Mouse (Mus musculus) liver (tissue): ENCODE measurements around the gene Abi3bp.
A peak's percentile ranks its signal among the peaks of the same experiment; 100 is the strongest.

Source experiments
- DNase-seq: peaks from one replicate; pipeline ENCODE4 v3.0.0-alpha.2; 2020; ENCODE audit warnings: mixed read lengths

Gene Abi3bp

DNA sequence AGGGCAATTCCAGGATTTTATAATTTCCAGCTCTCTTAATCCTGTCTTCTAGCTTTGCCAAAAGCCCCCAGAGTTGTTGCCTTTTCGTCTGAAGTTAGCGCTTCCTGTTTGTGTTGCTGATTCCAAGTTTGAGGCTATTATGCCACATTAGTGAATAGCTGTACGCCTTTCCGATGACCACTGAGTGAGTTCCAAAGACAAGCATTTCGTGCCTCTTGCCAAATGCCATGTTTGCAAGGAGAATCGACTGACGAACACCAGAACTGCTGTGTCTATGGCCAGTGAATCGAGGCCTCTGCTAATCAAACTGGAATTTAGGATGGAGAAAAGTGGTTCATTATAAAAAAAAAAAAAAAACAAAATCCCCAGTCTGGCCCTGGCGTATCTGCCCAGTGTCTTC, 40.3 kb downstream of the Abi3bp start:
- DNase-seq = no peak

DNA sequence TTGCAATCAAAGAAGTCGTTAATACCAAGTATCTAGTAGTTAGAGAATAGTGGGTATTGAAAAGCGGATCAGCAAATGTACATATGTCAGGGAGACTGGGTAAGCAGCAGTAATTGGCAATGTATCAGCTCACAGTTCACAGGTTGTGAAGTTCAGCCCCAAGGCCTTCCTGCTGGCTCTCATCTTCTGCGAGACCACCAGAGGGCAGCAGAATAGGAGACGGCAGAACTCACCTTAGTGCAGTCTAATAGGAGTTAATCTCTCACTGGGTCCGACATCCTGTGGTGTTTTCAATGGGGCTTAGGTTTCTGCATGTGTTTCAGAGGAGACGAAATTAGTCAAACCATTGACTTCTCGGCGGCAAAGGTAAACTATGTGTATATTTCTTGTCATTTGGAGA, 46.7 kb downstream of the Abi3bp start:
- peak; percentile 5 for DNase-seq

DNA sequence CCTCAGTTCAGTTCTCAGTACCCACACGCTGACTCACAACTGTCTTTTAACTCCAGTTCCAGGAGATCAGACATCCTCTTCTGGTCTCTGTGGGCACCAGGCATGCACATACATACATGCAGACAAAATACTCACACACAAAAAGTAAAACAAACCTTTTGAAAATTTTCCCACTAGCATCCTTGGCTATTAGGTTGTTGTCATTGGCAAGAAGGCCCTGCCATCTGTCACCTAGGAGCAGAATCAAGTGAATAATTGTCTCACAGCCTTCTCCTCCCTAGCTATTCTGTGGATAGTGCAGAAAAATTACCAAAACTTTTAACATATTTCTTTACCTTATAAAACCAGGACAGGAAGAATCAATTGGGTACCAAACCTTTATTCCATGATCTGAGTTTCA, 48.8 kb downstream of the Abi3bp start:
- no peak for DNase-seq

DNA sequence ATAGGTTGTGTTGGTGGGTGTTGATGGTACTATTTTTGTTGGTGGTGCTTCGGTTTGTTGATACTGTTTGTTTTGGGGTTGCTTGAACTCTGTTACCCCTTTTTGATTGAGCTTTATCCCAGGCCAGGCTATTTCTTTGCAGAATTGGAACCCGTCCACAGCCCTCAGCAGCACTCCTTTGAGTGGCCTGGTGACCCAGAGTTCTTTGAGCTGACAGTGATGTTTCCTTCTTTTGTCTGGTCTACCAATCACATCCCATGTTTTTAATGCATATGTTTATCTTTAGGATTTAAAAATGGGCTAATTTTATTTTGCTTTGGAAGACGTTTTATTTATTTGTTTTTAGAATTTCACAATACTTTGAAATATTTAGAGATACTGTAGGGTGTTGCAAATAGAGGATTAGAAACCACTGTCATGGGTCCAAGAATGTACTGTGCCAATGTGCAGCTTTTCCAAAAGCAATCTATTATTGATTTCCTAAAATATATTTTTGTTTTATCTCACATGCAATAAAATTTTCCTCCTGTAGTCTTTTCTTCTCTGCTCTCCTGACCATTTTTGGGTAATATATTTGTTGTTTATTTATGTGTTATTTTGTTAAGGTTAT, 50.5 kb downstream of the Abi3bp start:
- DNase-seq = no peak

DNA sequence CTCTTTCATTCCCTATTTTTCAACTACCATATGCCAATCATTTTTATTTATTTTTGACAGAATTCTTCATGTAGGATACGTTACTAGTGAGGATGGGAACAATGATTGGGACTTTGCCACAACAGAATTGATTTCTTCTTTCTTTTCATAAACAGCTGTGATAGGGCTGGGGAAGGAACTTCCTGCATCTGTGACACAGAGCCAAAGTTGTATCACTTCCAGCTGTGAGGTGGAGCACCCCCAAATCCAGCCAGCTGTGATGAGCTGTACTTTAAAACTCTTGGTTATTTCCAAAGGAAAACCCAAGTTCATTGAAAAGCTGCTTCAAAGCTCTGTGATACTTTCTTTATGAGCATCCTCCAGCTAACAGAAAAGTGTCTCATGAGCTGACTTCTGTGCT, 101.9 kb downstream of the Abi3bp start:
- DNase-seq = no peak

DNA sequence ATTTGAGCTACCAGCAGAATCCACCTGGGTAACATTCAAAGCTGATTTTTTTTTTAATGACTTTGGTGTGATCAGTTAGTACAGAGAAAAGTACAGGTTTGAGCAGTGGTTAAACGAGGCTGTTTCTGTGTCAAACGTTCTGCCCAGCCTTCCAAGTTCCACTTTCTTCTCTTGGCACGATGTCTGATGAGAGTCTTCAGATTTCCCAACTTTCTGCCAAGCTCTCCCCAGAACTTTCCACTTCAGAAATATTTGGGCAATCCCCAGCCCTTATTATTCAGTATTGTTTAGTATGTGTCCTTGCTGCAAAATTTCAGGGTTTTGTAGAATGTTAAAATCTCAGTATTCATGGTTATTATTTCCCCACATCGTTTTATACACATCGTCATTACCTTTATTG, 115.9 kb downstream of the Abi3bp start:
- DNase-seq = no peak

DNA sequence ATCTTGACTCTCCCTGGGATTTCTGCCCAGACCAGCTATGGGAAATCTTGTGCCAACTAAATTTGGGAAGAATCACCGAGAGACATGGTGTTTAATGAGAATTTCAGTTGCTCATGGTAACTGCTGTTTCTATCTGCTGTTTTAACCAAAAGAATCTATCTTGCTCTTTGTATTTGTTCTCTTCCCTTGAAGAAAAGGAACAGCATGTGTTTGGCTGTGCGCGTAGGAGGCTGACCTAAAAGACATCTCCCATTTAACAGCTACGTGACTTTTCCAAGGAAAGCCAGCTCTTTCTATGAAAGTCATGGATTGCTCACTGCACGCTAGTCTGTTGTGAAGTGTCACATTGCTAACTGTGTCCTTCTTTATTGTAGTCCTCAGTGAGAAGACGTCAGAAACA, 117.2 kb downstream of the Abi3bp start:
- no peak for DNase-seq

DNA sequence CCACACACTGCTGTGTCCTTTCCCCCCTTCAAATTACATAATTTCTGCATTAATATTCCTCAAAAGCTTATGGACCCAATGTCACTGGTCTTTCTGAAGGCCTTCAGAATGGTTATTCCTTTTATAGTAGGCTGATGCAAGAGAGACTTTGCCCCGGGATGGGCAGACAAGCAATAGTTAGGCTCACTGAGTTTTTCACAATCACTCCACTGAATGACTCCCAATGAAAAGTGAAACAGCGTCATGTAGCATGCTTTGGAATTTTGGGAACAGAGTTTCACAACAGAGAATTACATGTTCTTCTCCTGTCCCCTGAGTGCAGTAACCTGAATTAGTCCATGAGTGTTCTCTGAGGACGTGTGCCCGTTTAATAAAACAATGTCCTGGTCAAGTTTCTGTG, 120.7 kb downstream of the Abi3bp start:
- no peak for DNase-seq

DNA sequence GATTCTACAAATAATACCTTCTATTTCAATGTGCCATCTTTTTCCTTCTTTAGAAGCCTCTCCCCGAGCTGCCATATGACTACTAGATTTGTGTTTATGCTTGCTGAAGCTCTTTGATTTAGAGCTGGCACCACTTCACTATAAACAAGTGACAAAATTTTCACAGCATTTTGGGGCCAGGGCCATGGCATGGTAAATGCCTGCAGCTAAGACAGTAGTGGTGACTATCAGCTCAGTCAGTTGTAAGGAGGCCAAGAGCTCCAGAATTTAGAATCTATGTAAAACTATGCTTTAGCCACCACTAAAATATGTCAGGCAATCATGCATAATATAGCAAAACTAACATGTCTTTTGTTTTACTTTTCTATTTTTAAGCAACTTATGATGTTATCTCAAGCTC, 124.7 kb downstream of the Abi3bp start:
- DNase-seq = no peak

DNA sequence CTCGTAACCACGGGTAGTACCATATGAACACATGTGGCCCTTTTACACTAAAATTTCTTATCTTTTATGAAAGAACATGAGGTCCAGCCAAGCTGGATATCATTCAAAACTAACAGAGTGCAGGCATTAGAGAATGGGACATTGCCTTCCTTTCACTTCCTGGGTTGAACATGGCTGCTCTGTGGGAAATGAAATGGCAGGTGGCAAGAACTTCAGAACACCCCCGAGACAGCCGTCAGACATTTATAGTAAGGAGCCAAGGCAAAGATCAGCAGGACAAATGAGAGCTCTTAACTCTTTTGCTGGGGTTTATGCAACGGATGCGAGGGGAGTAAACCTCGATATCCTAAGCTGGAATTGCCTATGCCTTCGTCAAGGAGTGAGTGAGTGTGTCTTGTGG, 132.9 kb downstream of the Abi3bp start:
- DNase-seq = no peak

DNA sequence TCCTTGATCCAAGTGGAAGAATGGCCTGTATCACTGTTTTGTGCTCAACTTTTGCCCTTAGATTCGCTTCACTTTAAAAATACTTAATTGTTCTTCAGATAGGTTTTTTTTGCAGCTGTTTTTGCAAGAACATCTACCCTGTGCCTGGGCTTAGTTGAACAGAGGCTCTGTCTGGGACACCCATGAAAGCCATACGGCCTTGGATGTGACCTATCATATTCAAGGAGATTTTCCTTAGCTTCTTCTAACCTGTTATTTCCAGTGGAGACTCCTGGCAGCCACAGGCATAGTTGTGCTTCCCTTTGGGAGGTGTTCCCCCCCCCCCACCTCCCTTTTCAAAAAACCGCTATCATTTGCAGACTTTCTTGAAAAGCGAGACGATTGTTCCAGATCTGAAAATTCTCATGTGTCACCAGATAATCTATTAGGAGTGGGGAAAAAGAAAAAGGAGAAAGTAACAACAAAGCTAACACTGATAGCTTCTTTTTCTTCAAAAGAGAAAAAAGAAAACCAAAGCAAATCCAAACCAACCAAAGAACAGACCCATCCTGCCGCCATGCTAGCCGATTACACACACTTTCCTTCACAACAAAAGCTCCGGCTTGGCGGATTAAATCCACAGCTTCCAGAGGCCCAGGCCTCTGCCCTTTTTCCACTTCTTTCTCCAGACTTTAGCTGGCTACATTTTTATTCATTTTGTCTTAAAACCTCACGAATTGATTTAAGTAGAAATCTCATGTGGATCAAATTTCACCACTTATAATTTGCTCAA, 133.6 kb downstream of the Abi3bp start:
- DNase-seq = no peak

DNA sequence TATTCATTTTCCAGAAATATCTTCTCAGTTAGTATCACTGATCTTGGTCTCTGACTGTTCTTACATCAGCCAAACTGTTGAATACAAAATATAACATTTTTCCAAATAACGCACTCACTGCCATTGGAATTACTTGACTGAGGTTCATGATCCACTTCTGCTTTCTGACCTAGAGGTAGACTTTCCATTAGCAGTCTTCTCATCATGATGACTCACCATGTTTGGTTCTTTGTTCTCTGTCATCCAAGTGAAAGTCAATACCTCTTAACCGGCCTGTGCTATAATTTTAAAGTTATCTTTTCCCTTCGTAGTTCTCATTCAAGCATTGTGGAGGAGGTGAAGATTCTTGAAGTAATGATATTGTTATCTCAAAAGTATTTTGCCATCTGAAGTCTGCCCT, 160.9 kb downstream of the Abi3bp start:
- DNase-seq = no peak

DNA sequence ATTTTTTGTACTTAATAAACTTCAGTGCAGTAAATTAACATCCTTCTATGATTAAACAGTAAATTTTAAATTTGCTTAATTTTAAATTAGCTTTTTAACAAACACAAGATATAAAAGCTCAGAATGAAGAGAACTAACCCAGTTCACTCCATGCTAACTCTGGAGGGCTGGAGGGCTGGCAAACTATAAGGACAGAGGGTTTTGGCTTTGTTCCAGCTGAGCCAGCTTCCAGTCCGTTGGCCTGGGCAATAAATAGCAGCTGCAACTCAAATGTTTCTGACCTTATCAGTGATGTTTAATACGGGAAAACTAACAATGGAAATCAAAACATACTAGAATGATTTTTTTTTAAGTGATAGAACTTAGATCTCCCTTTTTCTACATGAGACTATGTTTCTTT, 167.6 kb downstream of the Abi3bp start:
- DNase-seq = no peak

DNA sequence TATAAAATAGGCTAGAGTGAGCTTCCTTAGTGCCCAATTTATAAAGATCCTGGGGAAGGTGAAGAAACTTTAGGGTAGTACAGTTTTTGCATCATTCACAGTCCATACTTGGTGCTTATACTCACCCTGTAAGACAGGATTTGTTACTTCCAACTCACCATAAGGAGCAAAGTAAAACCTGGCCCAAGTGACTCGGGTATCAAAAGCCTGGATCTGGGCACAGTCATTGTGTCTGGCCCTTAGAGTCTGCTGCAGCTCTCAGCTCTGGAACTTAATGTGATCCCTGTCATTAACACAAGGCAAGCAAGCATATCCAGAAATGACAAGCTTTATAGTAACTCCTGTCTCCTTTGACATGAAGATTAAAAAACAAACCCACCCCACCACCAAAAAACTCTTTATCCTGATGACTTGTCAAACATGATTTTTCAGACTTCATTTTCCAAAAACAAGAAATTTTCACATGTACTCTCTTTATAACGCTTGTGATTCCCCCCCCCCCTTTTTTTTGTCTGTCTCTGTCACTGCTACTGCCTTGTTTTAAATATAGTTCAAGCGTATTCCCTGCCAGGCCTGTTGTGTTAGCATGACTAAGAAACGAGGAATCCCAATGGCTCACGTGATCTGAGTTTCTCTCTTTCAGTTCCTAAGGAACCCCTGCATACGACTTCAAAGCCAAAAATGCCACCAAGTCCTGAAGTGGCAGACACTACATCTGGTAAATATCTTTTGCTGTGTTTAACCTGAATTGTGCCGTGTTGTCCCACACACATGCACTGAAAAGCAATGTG, 168.9 kb downstream of the Abi3bp start:
- no peak for DNase-seq

DNA sequence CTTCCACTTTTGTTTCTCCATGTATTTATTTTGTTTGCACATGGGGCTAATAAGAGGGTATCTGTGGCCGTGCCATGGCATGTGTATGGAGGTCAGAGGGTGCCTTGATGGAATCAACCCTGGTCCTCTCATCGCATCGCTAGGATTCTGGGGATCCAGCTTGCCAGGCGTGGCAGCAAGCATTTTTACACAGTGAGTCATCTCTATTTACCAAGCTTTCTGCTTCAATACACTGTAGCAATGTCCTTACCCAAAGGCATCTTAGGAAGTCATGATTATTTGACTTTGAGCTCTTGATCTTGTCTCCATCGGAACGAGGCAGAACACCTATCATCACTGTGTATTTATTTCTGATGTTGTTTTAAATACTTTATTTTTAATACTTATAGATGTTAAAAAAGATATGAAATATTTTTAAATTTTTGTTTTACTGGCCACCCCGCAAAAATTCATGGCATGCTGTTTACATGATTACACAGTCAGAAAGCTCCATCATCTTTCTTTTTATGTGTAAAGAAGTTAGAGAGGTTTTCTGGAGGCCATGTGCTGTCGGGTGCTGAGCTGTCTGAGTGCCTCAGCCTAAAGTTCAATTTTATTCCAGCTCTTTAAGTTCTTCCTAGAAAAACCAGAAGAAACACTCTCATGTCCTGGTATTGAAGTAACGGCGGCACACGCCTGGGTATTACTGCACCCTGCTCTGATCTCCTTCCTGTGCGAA, 177.7 kb downstream of the Abi3bp start:
- no peak for DNase-seq

DNA sequence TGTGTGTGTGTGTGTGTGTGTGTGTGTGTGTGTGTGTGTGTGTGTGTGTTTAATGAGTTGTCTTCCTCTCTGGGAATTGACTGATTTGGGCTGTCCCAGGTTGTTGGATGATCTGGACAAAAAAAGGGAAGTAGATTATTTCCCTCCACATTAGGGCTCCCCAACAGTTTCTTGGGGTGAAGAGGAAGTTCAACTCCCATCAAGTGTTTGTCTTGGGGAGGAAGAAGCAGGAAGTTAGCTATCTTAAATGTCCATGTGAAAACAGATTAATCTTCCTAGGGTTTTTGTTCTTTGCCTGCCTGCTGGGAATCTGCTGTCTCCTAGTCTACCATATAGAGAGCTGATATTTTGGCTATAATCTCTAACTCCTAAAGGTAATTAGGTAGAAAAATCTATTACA, 181.2 kb downstream of the Abi3bp start:
- no peak for DNase-seq

DNA sequence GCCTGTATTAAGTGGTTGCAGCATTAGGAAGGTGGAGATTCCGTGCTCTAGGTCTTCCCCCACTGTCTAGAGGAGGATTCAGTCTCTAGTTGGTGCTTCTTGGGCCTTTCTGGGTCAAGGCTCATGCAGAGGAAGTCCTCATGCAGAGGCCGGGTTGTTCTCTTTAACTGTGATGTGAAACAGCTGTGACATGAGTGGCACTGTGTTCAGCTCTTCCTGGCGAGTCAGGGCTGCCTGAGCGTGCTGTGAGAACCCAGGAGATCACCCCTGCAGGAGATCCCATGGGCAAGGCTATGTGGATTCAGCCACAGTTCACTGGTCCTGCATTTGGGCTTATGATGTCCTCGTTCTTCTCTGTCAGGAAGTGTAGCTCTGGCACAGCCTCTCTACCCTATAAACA, 191.8 kb downstream of the Abi3bp start:
- no peak for DNase-seq

DNA sequence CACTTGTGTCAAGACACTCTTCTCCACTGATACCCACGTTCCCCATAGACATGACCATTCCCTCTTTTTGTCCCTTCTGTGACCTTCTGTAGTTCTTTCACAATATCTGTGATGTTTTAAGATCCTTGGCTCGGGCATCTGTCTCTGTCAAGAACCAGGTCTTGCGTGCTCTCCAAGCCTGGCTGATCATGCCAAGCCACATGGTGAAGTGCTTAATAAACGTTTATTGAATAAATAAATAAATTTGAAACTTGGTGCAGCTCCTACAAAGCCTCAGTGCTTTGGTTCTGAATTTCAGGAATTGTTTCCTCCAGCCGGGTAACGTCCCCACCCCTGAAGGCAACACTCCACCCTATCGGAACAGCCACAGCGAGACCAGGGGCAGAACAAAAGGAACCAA, 193.3 kb downstream of the Abi3bp start:
- DNase-seq = no peak

DNA sequence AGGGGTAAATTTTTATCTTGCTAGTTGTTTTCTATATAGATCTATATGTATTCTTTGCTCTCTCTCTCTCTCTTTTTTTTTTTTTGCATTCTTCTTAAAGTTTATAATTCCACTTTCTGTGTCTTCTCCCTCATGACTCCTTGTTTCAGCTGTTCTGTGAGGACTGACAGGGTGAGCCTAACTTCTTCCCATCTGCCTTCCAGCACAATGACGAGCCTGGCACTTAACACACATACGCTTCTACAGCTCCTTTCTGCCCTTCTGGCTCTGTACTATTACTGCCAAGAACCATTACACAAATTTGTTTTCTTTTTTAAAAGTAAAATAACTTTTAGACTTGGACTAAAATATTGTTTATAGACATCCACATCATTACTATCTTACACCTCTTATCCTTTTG, 195.7 kb downstream of the Abi3bp start:
- no peak for DNase-seq

DNA sequence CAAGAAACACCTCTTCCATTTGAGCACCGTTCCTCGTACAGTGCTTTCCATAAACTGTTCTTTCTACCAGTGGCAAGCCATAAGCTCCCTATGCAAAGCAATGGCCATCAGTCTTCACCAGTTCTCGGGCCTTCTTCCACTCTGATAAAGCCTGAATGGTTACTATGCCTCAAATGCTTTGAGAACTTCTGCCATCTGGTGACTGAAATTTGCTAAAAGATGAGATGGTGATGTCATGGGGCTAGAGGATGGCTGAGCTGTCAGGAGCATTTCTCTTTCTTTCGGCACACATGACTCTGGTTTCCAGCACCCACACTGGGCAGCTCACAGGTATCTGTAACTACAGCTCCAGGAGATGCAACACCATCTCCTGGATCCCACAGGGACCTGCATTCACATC, 199.5 kb downstream of the Abi3bp start:
- no peak for DNase-seq

DNA sequence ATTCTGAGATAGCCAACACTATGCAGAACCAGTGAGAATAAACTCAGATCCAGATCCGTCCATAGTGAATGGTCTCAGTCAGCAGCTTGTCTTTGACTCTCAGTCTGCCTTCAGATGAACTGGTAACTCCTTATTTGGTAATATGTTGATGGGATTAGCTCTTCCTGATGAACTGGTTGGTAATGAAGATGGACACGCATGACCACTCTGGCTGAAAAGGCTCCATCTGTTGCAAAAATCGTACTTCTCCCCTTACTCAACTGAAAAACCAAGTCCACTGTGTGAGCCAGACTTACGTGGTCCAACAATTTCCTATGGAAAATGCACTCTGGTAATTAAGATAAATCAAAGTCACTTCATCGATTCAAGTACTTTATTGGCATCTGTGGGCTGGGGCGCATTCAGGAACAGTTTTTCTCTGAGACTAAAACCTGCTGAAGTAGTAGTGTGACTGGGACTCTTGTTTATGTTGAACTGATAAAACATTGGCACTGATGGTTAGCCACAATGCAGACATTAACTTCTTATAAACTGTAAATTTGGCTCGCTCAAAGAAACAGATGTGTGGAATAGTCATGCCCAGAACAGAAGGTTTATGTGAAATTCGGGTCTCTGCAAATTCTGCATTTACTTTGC, 203.4 kb downstream of the Abi3bp start:
- no peak for DNase-seq

DNA sequence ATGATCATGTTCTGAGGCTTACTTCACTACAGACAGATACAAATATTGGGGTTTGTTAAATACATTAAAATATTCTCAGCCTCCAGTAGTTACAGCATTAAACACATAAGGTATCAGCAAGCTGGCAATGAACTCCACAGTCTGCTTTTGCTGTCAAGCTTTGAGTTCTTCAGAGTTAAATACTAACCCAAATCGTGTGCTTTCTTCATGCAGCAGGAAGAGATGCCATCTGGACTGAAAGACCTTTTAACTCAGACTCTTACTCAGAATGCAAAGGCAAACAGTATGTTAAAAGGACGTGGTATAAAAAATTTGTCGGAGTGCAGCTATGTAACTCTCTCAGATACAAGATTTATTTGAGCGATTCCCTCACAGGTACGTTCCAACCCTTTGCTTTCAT, 209.1 kb downstream of the Abi3bp start:
- no peak for DNase-seq

DNA sequence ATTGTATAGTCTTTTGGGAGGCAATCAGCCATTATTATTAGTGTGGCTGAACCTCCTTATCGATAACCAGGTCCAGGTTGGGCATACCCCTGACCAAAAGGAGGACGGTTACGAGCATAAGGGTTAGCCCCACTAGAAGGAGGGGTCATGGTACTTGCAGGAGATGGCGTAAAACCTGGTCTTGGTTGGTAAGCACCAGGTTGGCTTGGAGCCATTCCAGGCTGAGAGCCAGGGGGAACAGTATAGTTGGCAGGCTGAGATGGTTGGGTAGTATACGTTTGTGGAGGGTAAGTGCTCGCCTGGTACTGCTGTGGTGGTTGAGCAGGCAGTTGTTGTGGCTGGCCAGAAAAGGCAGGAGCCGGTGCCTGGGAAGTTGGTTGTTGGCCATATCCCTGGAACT, 213.0 kb downstream of the Abi3bp start:
- DNase-seq = no peak
